Mouse (Mus musculus) heart, embryonic 13.5 days (tissue): ENCODE results near the gene Fam135a. TPM values are rescaled to one million over a fixed set of nuclear protein-coding genes. Genes with fewer than 3 reads are reported as not detected.

Experiments
- ATAC-seq: fragments of 200-750 bp; cut with Nextera tagmentation; 2 replicates; pipeline ENCODE4 v1.8.0; 2017; ENCODE audit warnings: moderate TSS enrichment; ENCODE audit not compliant: insufficient number of reproducible peaks, low FRiP score, low TSS enrichment; ENCODE audit errors: extremely low read depth
- H3K27ac ChIP-seq: fragments of 300-500 bp; sonication (generic); replicated peaks from 2 replicates; pipeline ENCODE4 v1.5.1; 2015; ENCODE audit warnings: moderate library complexity, mild to moderate bottlenecking, inconsistent platforms
- H3K27me3 ChIP-seq: fragments of 300-500 bp; sonication (generic); replicated peaks from 2 replicates; pipeline ENCODE4 v1.6.1; 2015; ENCODE audit warnings: mild to moderate bottlenecking, inconsistent platforms
- H3K36me3 ChIP-seq: fragments of 300-500 bp; sonication (generic); 2 replicates; pipeline ENCODE4 v1.6.1; 2015; ENCODE audit warnings: mild to moderate bottlenecking, inconsistent platforms
- H3K4me1 ChIP-seq: fragments of 300-500 bp; sonication (generic); 2 replicates; pipeline ENCODE4 v1.6.1; 2015; ENCODE audit warnings: inconsistent platforms
- H3K4me2 ChIP-seq: fragments of 300-500 bp; sonication (generic); 2 replicates; pipeline ENCODE4 v1.6.1; 2015; ENCODE audit warnings: inconsistent platforms, mild to moderate bottlenecking, moderate library complexity
- H3K4me3 ChIP-seq: fragments of 300-500 bp; sonication (generic); 2 replicates; pipeline ENCODE4 v1.5.1; 2015; ENCODE audit warnings: moderate library complexity, mild to moderate bottlenecking, inconsistent platforms
- H3K9ac ChIP-seq: fragments of 300-500 bp; sonication (generic); 2 replicates; pipeline ENCODE4 v1.6.1; 2015; ENCODE audit warnings: inconsistent platforms, mild to moderate bottlenecking, moderate library complexity
- H3K9me3 ChIP-seq: fragments of 300-500 bp; sonication (generic); 2 replicates; pipeline ENCODE4 v1.6.1; 2016; ENCODE audit warnings: inconsistent platforms
- WGBS: fragments of 180-500 bp; shearing (Covaris S2); methylation state at CpG from one replicate; pipeline ENCODE4 v1.1.7; 2015; ENCODE audit warnings: mixed read lengths; 5-methylcytosine and 5-hydroxymethylcytosine counted together
- polyA plus RNA-seq: library from polyadenylated mRNA; unstranded; fragments of >200 nt; fragmentation: Nextera tagmentation; extraction: Ambion mirVana; gene quantifications from 2 replicates; pipeline ENCODE4 v1.2.1, GENCODE M21; 2015

Gene Fam135a
- 22.0 and 24.2 TPM in 2 replicates for polyA plus RNA-seq

DNA sequence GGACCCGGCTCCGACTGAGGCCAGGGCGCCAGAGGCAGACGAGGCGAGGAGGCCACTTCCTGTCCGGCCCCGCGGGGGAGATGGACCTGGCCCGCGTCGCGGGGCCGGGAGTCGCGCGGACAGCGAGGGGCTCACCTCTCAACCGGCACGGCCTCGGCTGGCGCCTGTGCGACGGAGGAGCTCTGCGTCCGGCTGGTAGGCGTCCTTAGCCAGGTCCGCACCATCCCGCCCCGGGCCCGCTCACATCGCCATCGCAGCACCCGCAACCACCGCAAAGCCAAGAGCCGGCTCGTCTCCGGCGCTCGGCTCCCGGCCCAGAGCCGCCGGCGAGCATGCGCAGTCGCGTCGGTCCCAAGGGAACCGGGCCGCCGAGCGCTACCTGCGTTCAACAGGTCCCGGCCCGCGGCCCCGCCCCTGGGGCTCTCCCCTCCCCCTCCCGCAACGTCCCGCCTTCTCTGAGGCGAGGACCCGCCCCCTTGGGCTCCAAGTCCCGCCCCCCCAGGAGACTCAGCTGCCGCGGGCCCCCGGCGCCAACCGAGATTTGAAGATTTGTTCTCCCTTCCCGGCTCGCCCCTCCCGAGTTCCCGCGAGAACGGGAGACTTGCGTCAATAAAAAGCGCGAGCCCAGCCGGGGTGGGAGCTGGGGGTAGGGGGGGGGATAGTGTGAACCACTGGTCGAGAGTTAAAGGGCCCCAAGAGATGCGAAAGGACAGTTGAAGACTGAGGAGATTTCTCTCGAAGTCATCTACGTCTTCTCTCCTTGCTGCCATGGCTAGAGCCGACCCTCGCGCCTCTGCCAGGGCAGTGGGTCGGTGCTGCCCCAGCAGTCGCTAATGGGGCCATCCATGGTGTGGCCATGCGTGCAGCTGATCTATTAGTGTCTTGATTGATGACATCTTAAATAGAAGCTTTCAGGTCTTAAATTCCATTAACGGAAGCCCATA is at the start of gene Fam135a:
Fam135a (minus strand) TSS at position 416 of the 944 bp plus-strand sequence.
- ATAC-seq = peak; percentile 86
- Histone ChIP-seq H3K9me3 (no peaks in the 10 kb centered on the region), H3K4me2 (peak within 1 kb of the TSS; percentile 76), H3K9ac (peak within 1 kb of the TSS; percentile 96), H3K27me3 (no peaks in the 10 kb centered on the region), H3K4me1 (peaks cover 26% of the 10 kb centered on the region), H3K27ac (peak within 1 kb of the TSS; percentile 85), H3K36me3 (no peaks in the 10 kb centered on the region), H3K4me3 (peak within 1 kb of the TSS; percentile 88)
- WGBS = under 1% methylated on average over 86 of the region's 88 CpGs

DNA sequence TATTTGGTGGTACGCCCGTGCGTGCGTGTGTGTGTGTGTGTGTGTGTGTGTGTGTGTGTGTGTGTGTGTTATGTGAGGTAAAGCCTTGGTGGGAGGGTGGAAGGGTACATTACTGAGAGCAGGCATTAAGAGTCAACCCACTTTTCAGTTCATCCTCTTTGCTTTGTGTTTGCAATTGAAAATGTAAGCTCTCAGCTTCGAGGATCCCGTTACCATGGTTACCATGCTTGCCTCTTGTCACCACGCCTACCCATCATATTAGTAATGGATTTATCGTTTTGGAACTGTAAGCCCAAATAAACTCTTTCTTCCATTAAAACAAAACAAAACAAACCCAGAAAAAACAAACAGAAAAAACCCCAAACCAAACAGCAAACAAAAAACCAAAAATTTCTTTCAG is 43.4 kb upstream of the Fam135a start:
- no peaks in the 10 kb centered on the region for H3K4me1 ChIP-seq
- no peaks in the 10 kb centered on the region for H3K36me3 ChIP-seq
- WGBS = 83% methylated on average over 8 of the region's 8 CpGs
- ATAC-seq = no peak
- no peak overlapping the region for H3K4me2 ChIP-seq
- no peaks in the 10 kb centered on the region for H3K27me3 ChIP-seq
- no peak overlapping the region for H3K27ac ChIP-seq
- no peak overlapping the region for H3K4me3 ChIP-seq
- no peak overlapping the region for H3K9ac ChIP-seq
- H3K9me3 ChIP-seq = no peaks in the 10 kb centered on the region

DNA sequence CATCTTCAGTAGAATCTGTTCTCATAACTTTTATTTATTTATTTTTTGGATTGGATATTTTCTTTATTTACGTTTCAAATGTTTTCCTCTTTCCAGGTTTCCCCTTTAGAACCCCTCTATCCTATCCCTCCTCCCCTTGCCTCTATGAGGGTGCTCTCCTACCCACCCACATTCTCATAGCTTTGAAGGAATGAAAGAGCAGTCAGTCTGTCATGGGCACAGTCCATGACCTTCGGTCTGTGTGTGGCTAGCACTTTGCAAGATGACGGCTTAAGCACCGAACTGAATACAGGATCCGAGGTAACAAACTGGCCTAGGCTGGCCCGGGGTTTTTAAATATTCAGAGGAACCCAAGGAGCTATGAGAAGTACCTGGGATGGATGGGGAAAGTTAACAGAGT is 40.4 kb upstream of the Fam135a start:
- Histone ChIP-seq H3K4me3 (no peak overlapping the region), H3K4me1 (no peaks in the 10 kb centered on the region), H3K4me2 (no peak overlapping the region), H3K27me3 (no peaks in the 10 kb centered on the region), H3K9me3 (no peaks in the 10 kb centered on the region), H3K9ac (no peak overlapping the region), H3K27ac (no peak overlapping the region), H3K36me3 (no peaks in the 10 kb centered on the region)
- no peak for ATAC-seq
- WGBS = 70% methylated on average over 6 of the region's 6 CpGs

DNA sequence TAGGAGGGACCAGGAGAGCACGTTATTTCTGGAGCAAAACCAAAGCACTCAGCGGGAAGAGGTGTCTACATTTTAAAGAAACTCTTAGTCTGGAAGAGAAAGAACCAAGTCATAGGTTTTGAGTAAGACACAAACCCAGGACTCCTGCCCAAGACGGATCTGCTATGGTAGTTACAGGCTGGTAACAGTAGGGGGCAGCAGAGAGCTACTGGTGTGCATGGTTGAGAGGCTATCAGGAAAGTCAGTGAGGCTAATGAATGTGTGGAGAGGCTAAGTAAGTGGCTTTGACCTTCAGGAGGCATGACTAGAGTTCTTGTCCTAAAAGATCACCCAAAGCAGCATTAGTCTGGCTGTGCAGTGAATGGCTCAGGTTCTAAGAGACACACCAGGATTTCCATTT is 37.0 kb upstream of the Fam135a start:
- Histone ChIP-seq H3K27ac (no peak overlapping the region), H3K9me3 (no peaks in the 10 kb centered on the region), H3K4me1 (0 out of 2 replicates have a peak, but pooled peaks cover 3% of the 10 kb centered on the region), H3K4me2 (no peak overlapping the region), H3K36me3 (no peaks in the 10 kb centered on the region), H3K9ac (no peak overlapping the region), H3K4me3 (no peak overlapping the region), H3K27me3 (0 out of 2 replicates have a peak, but pooled peaks cover 3% of the 10 kb centered on the region)
- ATAC-seq = no peak
- WGBS = under 1% methylated on average over 3 of the region's 3 CpGs

DNA sequence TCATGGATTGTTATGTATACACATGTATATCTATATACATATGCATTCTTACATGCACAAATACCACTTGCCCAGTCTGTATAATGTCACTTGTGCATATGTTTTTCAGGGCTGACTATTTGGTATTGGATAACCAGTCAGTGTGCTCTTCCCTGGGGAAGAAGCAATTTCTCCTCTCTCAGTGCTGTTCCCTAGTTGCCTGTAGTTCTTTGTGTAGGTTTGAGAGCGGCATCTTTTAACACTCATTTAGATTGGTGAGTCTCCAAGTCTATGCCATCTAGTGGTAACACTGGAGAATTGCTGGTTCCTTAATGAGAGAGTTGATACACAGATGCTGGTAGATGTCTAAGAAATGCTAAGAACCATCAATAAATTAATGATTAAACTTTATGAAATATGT is 34.7 kb upstream of the Fam135a start:
- Histone ChIP-seq H3K27me3 (0 out of 2 replicates have a peak, but pooled peaks cover 3% of the 10 kb centered on the region), H3K9ac (no peak overlapping the region), H3K4me2 (no peak overlapping the region), H3K27ac (no peak overlapping the region), H3K36me3 (no peaks in the 10 kb centered on the region), H3K4me1 (0 out of 2 replicates have a peak, but pooled peaks cover 3% of the 10 kb centered on the region), H3K9me3 (no peaks in the 10 kb centered on the region), H3K4me3 (no peak overlapping the region)
- no peak for ATAC-seq
- WGBS = 0% methylated on average over 1 of the region's 1 CpGs

DNA sequence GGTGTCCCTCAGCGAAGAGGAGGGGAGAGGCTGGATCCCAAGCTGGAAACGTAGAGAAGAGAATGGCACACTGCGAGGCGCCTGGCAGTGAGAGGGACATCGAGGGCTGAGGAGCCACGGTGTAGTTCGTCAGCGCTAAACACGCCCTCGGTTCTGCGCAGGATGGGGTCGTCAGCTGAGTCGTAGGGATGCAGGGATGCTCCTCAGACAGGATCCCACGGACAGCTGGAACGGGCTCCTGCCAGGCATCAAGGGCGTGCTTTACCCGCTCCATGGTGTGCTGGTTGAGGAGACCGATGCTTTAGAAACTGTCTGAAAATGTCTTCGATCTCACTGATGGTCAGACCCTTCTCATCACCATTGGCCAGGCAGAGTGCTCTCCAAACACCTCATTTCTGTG is 33.7 kb upstream of the Fam135a start:
- Histone ChIP-seq H3K4me3 (no peak overlapping the region), H3K4me2 (peak overlapping the region; percentile 28), H3K9me3 (no peaks in the 10 kb centered on the region), H3K4me1 (0 out of 2 replicates have a peak, but pooled peaks cover 3% of the 10 kb centered on the region), H3K36me3 (no peaks in the 10 kb centered on the region), H3K27ac (no peak overlapping the region), H3K9ac (no peak overlapping the region), H3K27me3 (0 out of 2 replicates have a peak, but pooled peaks cover 3% of the 10 kb centered on the region)
- WGBS = 34% methylated on average over 19 of the region's 19 CpGs
- ATAC-seq = no peak

- Histone ChIP-seq H3K9ac (no peak overlapping the region), H3K27ac (no peak overlapping the region), H3K4me2 (no peak overlapping the region), H3K9me3 (no peaks in the 10 kb centered on the region), H3K27me3 (no peaks in the 10 kb centered on the region), H3K4me1 (no peaks in the 10 kb centered on the region), H3K4me3 (no peak overlapping the region), H3K36me3 (no peaks in the 10 kb centered on the region)
- 60% methylated on average over 6 of the region's 6 CpGs for WGBS
- no peak for ATAC-seq
These were observed 27.7 kb upstream of the Fam135a start for GRCm38 (mm10) chr1:24127866-24128265.

DNA sequence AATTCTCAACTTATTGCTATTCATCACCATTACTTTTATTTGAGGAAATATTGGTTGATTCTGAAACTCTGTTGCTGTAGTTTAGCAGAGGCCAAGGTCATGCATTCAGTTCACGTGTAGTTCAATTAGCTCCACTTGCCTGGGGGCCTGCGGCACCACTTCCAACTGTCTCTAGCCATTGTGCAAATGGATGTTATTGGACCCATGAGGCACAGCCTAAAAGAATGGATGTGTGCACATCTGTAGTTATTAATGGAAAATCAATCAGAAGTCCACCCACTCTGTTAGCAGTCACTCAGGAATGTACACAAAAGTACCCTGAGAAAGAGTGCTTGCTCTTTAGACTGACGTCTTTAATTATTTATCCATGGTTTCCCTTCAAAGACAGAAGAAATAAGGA is 24.5 kb upstream of the Fam135a start:
- Histone ChIP-seq H3K4me1 (no peaks in the 10 kb centered on the region), H3K4me2 (no peak overlapping the region), H3K36me3 (no peaks in the 10 kb centered on the region), H3K9ac (no peak overlapping the region), H3K27me3 (no peaks in the 10 kb centered on the region), H3K4me3 (no peak overlapping the region), H3K9me3 (no peaks in the 10 kb centered on the region), H3K27ac (no peak overlapping the region)
- ATAC-seq = no peak
- 80% methylated on average over 3 of the region's 3 CpGs for WGBS

- no peak for ATAC-seq
- H3K27ac ChIP-seq = no peak overlapping the region
- H3K27me3 ChIP-seq = no peaks in the 10 kb centered on the region
- H3K9me3 ChIP-seq = no peaks in the 10 kb centered on the region
- WGBS = 84% methylated on average over 1 of the region's 1 CpGs
- no peak overlapping the region for H3K9ac ChIP-seq
- no peak overlapping the region for H3K4me2 ChIP-seq
- no peak overlapping the region for H3K4me3 ChIP-seq
- no peaks in the 10 kb centered on the region for H3K4me1 ChIP-seq
- no peaks in the 10 kb centered on the region for H3K36me3 ChIP-seq
These were observed 22.4 kb upstream of the Fam135a start for GRCm38 (mm10) chr1:24122582-24122981.

- Histone ChIP-seq H3K9ac (no peak overlapping the region), H3K27ac (peak overlapping the region; percentile 1; the same call in 1 of the 2 replicates), H3K27me3 (no peaks in the 10 kb centered on the region), H3K4me3 (peak overlapping the region; percentile 31), H3K4me2 (peak overlapping the region; percentile 66), H3K4me1 (peaks cover 11% of the 10 kb centered on the region), H3K9me3 (no peaks in the 10 kb centered on the region), H3K36me3 (no peaks in the 10 kb centered on the region)
- no peak for ATAC-seq
- WGBS = 28% methylated on average over 10 of the region's 10 CpGs
These were observed 8.0 kb upstream of the Fam135a start for GRCm38 (mm10) chr1:24107971-24108773.

DNA sequence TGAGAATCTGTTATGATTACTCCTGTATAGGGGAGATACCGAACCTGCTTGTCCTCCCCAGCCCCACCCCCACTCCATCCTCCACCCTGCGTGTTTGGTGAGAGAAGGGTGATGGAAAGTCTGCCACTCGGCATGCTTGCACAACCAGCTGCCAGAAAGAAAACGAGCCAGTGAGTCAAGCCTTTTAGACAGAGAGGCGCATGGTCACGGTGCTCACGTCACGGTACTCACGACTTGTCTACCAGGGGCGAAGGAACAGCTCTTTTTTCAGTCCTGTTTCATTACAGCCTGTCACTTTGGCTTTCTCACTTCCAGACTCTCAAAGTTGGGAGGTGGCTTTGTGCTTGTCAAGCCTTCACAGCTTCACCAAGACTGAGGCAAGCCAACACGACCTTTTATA is 7.2 kb upstream of the Fam135a start:
- H3K4me2 ChIP-seq = peak overlapping the region; percentile 66
- peak overlapping the region; percentile 1; the same call in 1 of the 2 replicates for H3K27ac ChIP-seq
- H3K4me1 ChIP-seq = peaks cover 11% of the 10 kb centered on the region
- H3K4me3 ChIP-seq = peak overlapping the region; percentile 31
- no peaks in the 10 kb centered on the region for H3K36me3 ChIP-seq
- H3K9ac ChIP-seq = peak overlapping the region; percentile 28; the same call in 1 of the 2 replicates
- no peaks in the 10 kb centered on the region for H3K27me3 ChIP-seq
- 19% methylated on average over 11 of the region's 11 CpGs for WGBS
- H3K9me3 ChIP-seq = no peaks in the 10 kb centered on the region
- no peak for ATAC-seq
